Comparison of ENCODE assay signal across 18 mouse cellular contexts in genomic region chr4:148399437-148400094, GRCm38 (mm10). TPM values are rescaled to one million over a fixed set of nuclear protein-coding genes. Genes with fewer than 3 reads are reported as not detected.
A peak's percentile ranks its signal among the peaks of the same experiment; 100 is the strongest.
DNase-seq lines count a peak whose midpoint lies in the region; ATAC-seq and TF ChIP-seq lines count a peak whose summit lies in the region.
"Had no signal": no experiment of that assay in that cellular context is flagged by ENCODE, and none has a peak within 500 bp of the region (broad histone marks: within the 10 kb centered on the region; RNA-seq: fewer than 3 reads in every experiment).

No protein-coding gene starts in this region.

- H3K9me3 ChIP-seq in forebrain, embryonic 13.5 days (replicated peaks), result no peaks in the 10 kb centered on the region
- no peaks in the 10 kb centered on the region for H3K9me3 ChIP-seq in forebrain, embryonic 11.5 days (ENCODE audit: control insufficient read depth, low read length)
- H3K9me3 ChIP-seq in lung, embryonic 14.5 days (ENCODE audit: low read depth, low read length), result no peaks in the 10 kb centered on the region
- no peaks in the 10 kb centered on the region for H3K9me3 ChIP-seq in hindbrain, embryonic 13.5 days
- H3K9me3 ChIP-seq in neural tube, embryonic 14.5 days (ENCODE audit: control insufficient read depth, low read length), result no peaks in the 10 kb centered on the region
- H3K9me3 ChIP-seq: heart, embryonic 15.5 days; liver, embryonic 13.5 days; stomach, embryonic 15.5 days had no signal

- peaks cover 26% of the 10 kb centered on the region for H3K27me3 ChIP-seq in forebrain, embryonic 13.5 days
- peaks cover 17% of the 10 kb centered on the region for H3K27me3 ChIP-seq in forebrain, embryonic 11.5 days (ENCODE audit: control insufficient read depth, insufficient read depth, low read length)
- peaks cover 17% of the 10 kb centered on the region for H3K27me3 ChIP-seq in lung, embryonic 14.5 days (ENCODE audit: insufficient read depth, low read length)
- peaks cover 11% of the 10 kb centered on the region; the same call in 1 of the 2 replicates for H3K27me3 ChIP-seq in hindbrain, embryonic 13.5 days
- H3K27me3 ChIP-seq in neural tube, embryonic 14.5 days (ENCODE audit: control insufficient read depth, insufficient read depth, low read length), result no peaks in the 10 kb centered on the region

- no peak for ATAC-seq in forebrain, embryonic 13.5 days
- no peak for ATAC-seq in forebrain, embryonic 11.5 days (replicated peaks; ENCODE audit: low FRiP score)
- ATAC-seq in lung, embryonic 14.5 days (ENCODE audit: insufficient read depth), result no peak
- ATAC-seq in hindbrain, embryonic 13.5 days (ENCODE audit: low FRiP score), result no peak
- ATAC-seq in neural tube, embryonic 14.5 days (ENCODE audit: low read depth), result peak; percentile 59; the same call in 1 of the 2 replicates
- ATAC-seq: lung, postnatal 0 days had no signal

- no peak overlapping the region for H3K4me2 ChIP-seq in forebrain, embryonic 13.5 days
- no peak overlapping the region for H3K4me2 ChIP-seq in forebrain, embryonic 11.5 days (ENCODE audit: low read depth, low read length, severe bottlenecking)
- H3K4me2 ChIP-seq in lung, embryonic 14.5 days, result no peak overlapping the region
- H3K4me2 ChIP-seq in hindbrain, embryonic 13.5 days, result no peak overlapping the region
- no peak overlapping the region for H3K4me2 ChIP-seq in neural tube, embryonic 14.5 days (ENCODE audit: low read depth, low read length)
- H3K4me2 ChIP-seq: heart, embryonic 15.5 days; liver, embryonic 13.5 days; stomach, embryonic 15.5 days had no signal

- no peak for DNase-seq in forebrain, embryonic 11.5 days (ENCODE audit: low spot score)
- no peak for DNase-seq in lung, embryonic 14.5 days
- DNase-seq in lung, postnatal 14 days, result no peak
- no peak for DNase-seq in urinary bladder, postnatal 14 days (ENCODE audit: low spot score)
- no peak for DNase-seq in left cerebral cortex, postnatal 14 days (ENCODE audit: low spot score in 2 of 2)
- DNase-seq: adrenal gland, postnatal 36 days; cerebellum, adult 9-11 months; heart, adult 11 months; kidney, postnatal 25 days; left cerebral cortex, postnatal 4 days; liver, embryonic 13.5 days had no signal

- intact Hi-C loops in left cerebral cortex, postnatal 14 days (cut with DNase I), result no loop called here

- peak overlapping the region; percentile 35 for H3K27ac ChIP-seq in forebrain, embryonic 13.5 days
- no peak overlapping the region for H3K27ac ChIP-seq in forebrain, embryonic 11.5 days (ENCODE audit: low read depth, low read length)
- no peak overlapping the region for H3K27ac ChIP-seq in lung, embryonic 14.5 days (ENCODE audit: low read depth)
- H3K27ac ChIP-seq in hindbrain, embryonic 13.5 days, result peak overlapping the region; percentile 86
- peak overlapping the region; percentile 66; the same call in 1 of the 2 replicates for H3K27ac ChIP-seq in neural tube, embryonic 14.5 days (ENCODE audit: low read depth, low read length)
- H3K27ac ChIP-seq: heart, embryonic 15.5 days; liver, embryonic 13.5 days; stomach, embryonic 15.5 days had no signal

- no peak overlapping the region for H3K4me3 ChIP-seq in forebrain, embryonic 13.5 days
- no peak overlapping the region for H3K4me3 ChIP-seq in forebrain, embryonic 11.5 days (ENCODE audit: low read depth, low read length)
- H3K4me3 ChIP-seq in lung, embryonic 14.5 days (ENCODE audit: low read depth, low read length), result no peak overlapping the region
- H3K4me3 ChIP-seq in hindbrain, embryonic 13.5 days, result no peak overlapping the region
- no peak overlapping the region for H3K4me3 ChIP-seq in neural tube, embryonic 14.5 days (ENCODE audit: low read depth, low read length)
- H3K4me3 ChIP-seq: heart, embryonic 15.5 days; liver, embryonic 13.5 days; myocyte; stomach, embryonic 15.5 days had no signal

- peaks cover 24% of the 10 kb centered on the region for H3K4me1 ChIP-seq in forebrain, embryonic 13.5 days
- peaks cover 4% of the 10 kb centered on the region; the same call in 1 of the 2 replicates for H3K4me1 ChIP-seq in forebrain, embryonic 11.5 days (replicated peaks; ENCODE audit: control insufficient read depth, insufficient read depth, low read length)
- no peaks in the 10 kb centered on the region for H3K4me1 ChIP-seq in lung, embryonic 14.5 days (ENCODE audit: insufficient read depth)
- peaks cover 68% of the 10 kb centered on the region for H3K4me1 ChIP-seq in hindbrain, embryonic 13.5 days (replicated peaks)
- H3K4me1 ChIP-seq in neural tube, embryonic 14.5 days (ENCODE audit: control insufficient read depth, insufficient read depth, low read length), result peaks cover 23% of the 10 kb centered on the region
- H3K4me1 ChIP-seq: liver, embryonic 13.5 days had no signal

- WGBS in forebrain, embryonic 13.5 days, result 64% methylated on average over 9 of the region's 9 CpGs
- WGBS in forebrain, embryonic 11.5 days, result 77% methylated on average over 9 of the region's 9 CpGs
- WGBS in lung, embryonic 14.5 days, result 71% methylated on average over 9 of the region's 9 CpGs
- WGBS in hindbrain, embryonic 13.5 days, result 35% methylated on average over 9 of the region's 9 CpGs
- 16% methylated on average over 9 of the region's 9 CpGs for WGBS in neural tube, embryonic 14.5 days

- H3K9ac ChIP-seq in forebrain, embryonic 13.5 days, result no peak overlapping the region
- H3K9ac ChIP-seq in forebrain, embryonic 11.5 days (ENCODE audit: low read length), result no peak overlapping the region
- H3K9ac ChIP-seq in lung, embryonic 14.5 days, result no peak overlapping the region
- H3K9ac ChIP-seq in hindbrain, embryonic 13.5 days, result no peak overlapping the region
- no peak overlapping the region for H3K9ac ChIP-seq in neural tube, embryonic 14.5 days (replicated peaks; ENCODE audit: low read depth, low read length)
- H3K9ac ChIP-seq: heart, embryonic 15.5 days; liver, embryonic 13.5 days; stomach, embryonic 15.5 days had no signal

- 0 out of 2 replicates have a peak, but pooled peaks have one; percentile 10 for TF ChIP-seq CTCF in lung, embryonic 14.5 days (IDR thresholded peaks at IDR 0.05; ENCODE audit: low read depth)

- no peaks in the 10 kb centered on the region for H3K36me3 ChIP-seq in forebrain, embryonic 13.5 days (ENCODE audit: poor library complexity, severe bottlenecking)
- no peaks in the 10 kb centered on the region for H3K36me3 ChIP-seq in forebrain, embryonic 11.5 days (ENCODE audit: control insufficient read depth, insufficient read depth, low read length)
- no peaks in the 10 kb centered on the region for H3K36me3 ChIP-seq in lung, embryonic 14.5 days (ENCODE audit: insufficient read depth)
- H3K36me3 ChIP-seq in hindbrain, embryonic 13.5 days, result no peaks in the 10 kb centered on the region
- no peaks in the 10 kb centered on the region for H3K36me3 ChIP-seq in neural tube, embryonic 14.5 days (ENCODE audit: control insufficient read depth, insufficient read depth, low read length)
- H3K36me3 ChIP-seq: heart, embryonic 15.5 days; liver, embryonic 13.5 days; stomach, embryonic 15.5 days had no signal

RNA-seq across cellular contexts. Expression of gene Ubiad1, which starts 45.0 kb away (rescaled TPM):
- polyA plus RNA-seq in forebrain, embryonic 13.5 days (2015; fragmentation: Nextera tagmentation; extraction: Ambion mirVana), result 17.3 and 18.7 TPM in 2 replicates
- 17.0 and 19.6 TPM in 2 replicates for polyA plus RNA-seq in forebrain, embryonic 11.5 days (2014; fragmentation: Nextera tagmentation; extraction: Ambion mirVana)
- polyA plus RNA-seq in lung, embryonic 14.5 days (2014; fragmentation: Nextera tagmentation; extraction: Ambion mirVana), result 18.2 and 19.2 TPM in 2 replicates
- polyA plus RNA-seq in hindbrain, embryonic 13.5 days (2015; fragmentation: Nextera tagmentation; extraction: Ambion mirVana), result 17.7 and 19.1 TPM in 2 replicates
- 13.3 and 13.4 TPM in 2 replicates for polyA plus RNA-seq in neural tube, embryonic 14.5 days (2014; fragmentation: Nextera tagmentation; extraction: Ambion mirVana)
- total RNA-seq in left cerebral cortex, postnatal 14 days (2021), result 1 to 10 TPM; 8.8 to 9.5 TPM

RNA-seq across cellular contexts. Expression of gene Mtor, which starts 48.8 kb away (rescaled TPM):
- polyA plus RNA-seq in forebrain, embryonic 13.5 days (2015; fragmentation: Nextera tagmentation; extraction: Ambion mirVana), result 21.9 and 24.0 TPM in 2 replicates
- polyA plus RNA-seq in forebrain, embryonic 11.5 days (2014; fragmentation: Nextera tagmentation; extraction: Ambion mirVana), result 30.6 and 37.6 TPM in 2 replicates
- 21.3 and 23.5 TPM in 2 replicates for polyA plus RNA-seq in lung, embryonic 14.5 days (2014; fragmentation: Nextera tagmentation; extraction: Ambion mirVana)
- polyA plus RNA-seq in hindbrain, embryonic 13.5 days (2015; fragmentation: Nextera tagmentation; extraction: Ambion mirVana), result 23.0 and 23.7 TPM in 2 replicates
- polyA plus RNA-seq in neural tube, embryonic 14.5 days (2014; fragmentation: Nextera tagmentation; extraction: Ambion mirVana), result 33.0 and 33.7 TPM in 2 replicates
- 10 to 100 TPM; 87.2 to 89.3 TPM for total RNA-seq in left cerebral cortex, postnatal 14 days (2021)

Comparison
In these comparisons a context has a peak if more than half of its experiments do, and no peak if none do; other contexts are left out.
1. H3K27ac ChIP-seq: peak in forebrain, embryonic 13.5 days (single experiment), hindbrain, embryonic 13.5 days (single experiment) and neural tube, embryonic 14.5 days (single experiment); none in forebrain, embryonic 11.5 days (single experiment) and lung, embryonic 14.5 days (single experiment).